Mouse (Mus musculus) G1E (cell line): ENCODE results near the gene Adprhl1. TPM values are rescaled to one million over a fixed set of nuclear protein-coding genes. Genes with fewer than 3 reads are reported as not detected.

Experiments
- ATAC-seq: 2 replicates; pipeline ENCODE4 v1.8.0; 2016; ENCODE audit warnings: mild to moderate bottlenecking; ENCODE audit not compliant: insufficient number of reproducible peaks, poor library complexity, low FRiP score, severe bottlenecking; ENCODE audit errors: extremely low read depth
- DNase-seq: peaks from one replicate; pipeline ENCODE4 v3.0.0; 2012; ENCODE audit warnings: low spot score
- H3K27me3 ChIP-seq: 2 replicates; pipeline ENCODE4 v1.6.1; 2012; ENCODE audit warnings: mild to moderate bottlenecking, low read length, inconsistent platforms; ENCODE audit not compliant: insufficient read depth
- H3K36me3 ChIP-seq: replicated peaks from 2 replicates; pipeline ENCODE3; 2012; ENCODE audit warnings: mild to moderate bottlenecking, inconsistent platforms
- H3K4me1 ChIP-seq: 2 replicates; pipeline ENCODE4 v1.6.1; 2012; ENCODE audit warnings: low read depth, low read length, inconsistent platforms, mixed read lengths; ENCODE audit not compliant: insufficient read depth
- H3K4me3 ChIP-seq: 2 replicates; pipeline ENCODE4 v1.5.1; 2012; ENCODE audit warnings: low read depth, mild to moderate bottlenecking, inconsistent platforms, low read length, moderate library complexity, mixed read lengths
- H3K9me3 ChIP-seq: replicated peaks from 2 replicates; pipeline ENCODE4 v1.6.1; 2012; ENCODE audit warnings: inconsistent platforms
- CTCF ChIP-seq: IDR thresholded peaks from 2 replicates; pipeline ENCODE4 v1.5.1; 2012; ENCODE audit warnings: low read depth, low read length, inconsistent platforms, mixed read lengths
- GATA1 ChIP-seq: IDR thresholded peaks from 2 replicates; pipeline ENCODE4 v1.6.1; 2012; ENCODE audit warnings: borderline replicate concordance, low read length, inconsistent platforms, mixed read lengths
- GATA2 ChIP-seq: IDR thresholded peaks from 2 replicates; pipeline ENCODE4 v1.6.1; 2012; ENCODE audit warnings: low read depth, low read length, inconsistent platforms, borderline replicate concordance
- POLR2AphosphoS5 ChIP-seq: IDR thresholded peaks from 2 replicates; pipeline ENCODE4 v1.6.1; 2012; ENCODE audit warnings: low read depth, low read length, inconsistent platforms; ENCODE audit not compliant: insufficient replicate concordance
- TAL1 ChIP-seq: conservative IDR thresholded peaks from 2 replicates; pipeline ENCODE4 v1.6.1; 2012; ENCODE audit warnings: low read depth, low read length, inconsistent platforms, mixed read lengths
- polyA plus RNA-seq: library from polyadenylated mRNA; stranded (reverse); fragments of >175 nt; gene quantifications from 2 replicates; pipeline ENCODE4 v1.2.3, GENCODE M21; 2012
- total RNA-seq, 2 experiments: library from RNA; stranded (forward) in 1 of 2; stranded (reverse) in 1 of 2; fragments of 200-1000 nt in 1 of 2; fragments of >200 nt in 1 of 2; fragmentation: Nextera tagmentation in 1 of 2; gene quantifications; 2 replicates each; pipeline ENCODE4 v1.2.3; 2014 to 2017

Gene Adprhl1
- total and polyA plus RNA-seq, 3 experiments, result 0.22 TPM; not detected in 2

GRCm38 (mm10) chr8:13175650-13176049 lies 78.3 kb downstream of the Adprhl1 start:
- no peak overlapping the region for H3K4me3 ChIP-seq
- peaks cover 29% of the 10 kb centered on the region for H3K4me1 ChIP-seq
- no peak for DNase-seq
- no peak for ATAC-seq
- no peaks in the 10 kb centered on the region for H3K9me3 ChIP-seq
- H3K27me3 ChIP-seq, result no peaks in the 10 kb centered on the region
- TF ChIP-seq GATA2, result no peak
- no peak for TF ChIP-seq GATA1
- no peak for TF ChIP-seq TAL1
- TF ChIP-seq CTCF, result no peak
- TF ChIP-seq POLR2AphosphoS5, result no peak
- peaks cover 95% of the 10 kb centered on the region for H3K36me3 ChIP-seq

- Histone ChIP-seq H3K9me3 (no peaks in the 10 kb centered on the region), H3K4me1 (peaks cover 26% of the 10 kb centered on the region), H3K27me3 (no peaks in the 10 kb centered on the region), H3K4me3 (no peak overlapping the region), H3K36me3 (peaks cover 99% of the 10 kb centered on the region)
- ATAC-seq (no peak), DNase-seq (no peak)
- TF ChIP-seq POLR2AphosphoS5, result no peak
- TF ChIP-seq GATA1, result no peak
- TF ChIP-seq GATA2, result no peak
- TF ChIP-seq TAL1, result no peak
- no peak for TF ChIP-seq CTCF
Observed at GRCm38 (mm10) chr8:13174811-13175210, 79.2 kb downstream of the Adprhl1 start.

GRCm38 (mm10) chr8:13174305-13174704 lies 79.7 kb downstream of the Adprhl1 start:
- H3K4me3 ChIP-seq, result no peak overlapping the region
- ATAC-seq, result no peak
- no peak for DNase-seq
- H3K27me3 ChIP-seq, result no peaks in the 10 kb centered on the region
- no peaks in the 10 kb centered on the region for H3K9me3 ChIP-seq
- TF ChIP-seq GATA2 (no peak), GATA1 (no peak), TAL1 (no peak), CTCF (no peak), POLR2AphosphoS5 (no peak)
- H3K4me1 ChIP-seq, result peaks cover 26% of the 10 kb centered on the region
- peaks cover 99% of the 10 kb centered on the region for H3K36me3 ChIP-seq

Other genes with a start within 250 kb of the Adprhl1 start
- gene F7, start 228.1 kb downstream of the Adprhl1 start, total RNA-seq (2014; fragmentation: Nextera tagmentation), result not detected in 2 replicates
- 0.05 TPM in 1 of 2 replicates, not detected in the other for gene F7, start 228.1 kb downstream of the Adprhl1 start, total RNA-seq (2017)
- 0.04 TPM in 1 of 2 replicates, not detected in the other for gene F7, start 228.1 kb downstream of the Adprhl1 start, polyA plus RNA-seq
- not detected in 2 replicates for gene F10, start 216.9 kb downstream of the Adprhl1 start, total RNA-seq (2014; fragmentation: Nextera tagmentation)
- 0.33 TPM in 1 of 2 replicates, not detected in the other for gene F10, start 216.9 kb downstream of the Adprhl1 start, total RNA-seq (2017)
- not detected in 2 replicates for gene F10, start 216.9 kb downstream of the Adprhl1 start, polyA plus RNA-seq
- gene Proz, start 193.2 kb downstream of the Adprhl1 start, total RNA-seq (2014; fragmentation: Nextera tagmentation), result not detected in 2 replicates
- gene Proz, start 193.2 kb downstream of the Adprhl1 start, total RNA-seq (2017), result 0.05 and 0.12 TPM in 2 replicates
- gene Proz, start 193.2 kb downstream of the Adprhl1 start, polyA plus RNA-seq, result not detected in 2 replicates
- 21.6 and 26.3 TPM in 2 replicates for gene Pcid2, start 148.7 kb downstream of the Adprhl1 start, total RNA-seq (2014; fragmentation: Nextera tagmentation)
- 19.6 and 22.2 TPM in 2 replicates for gene Pcid2, start 148.7 kb downstream of the Adprhl1 start, total RNA-seq (2017)
- gene Pcid2, start 148.7 kb downstream of the Adprhl1 start, polyA plus RNA-seq, result 9.8 and 11.6 TPM in 2 replicates
- gene Cul4a, start 148.5 kb downstream of the Adprhl1 start, total RNA-seq (2014; fragmentation: Nextera tagmentation), result 122 and 167 TPM in 2 replicates
- gene Cul4a, start 148.5 kb downstream of the Adprhl1 start, total RNA-seq (2017), result 113 and 115 TPM in 2 replicates
- 43.4 and 54.1 TPM in 2 replicates for gene Cul4a, start 148.5 kb downstream of the Adprhl1 start, polyA plus RNA-seq
- 206 and 208 TPM in 2 replicates for gene Lamp1, start 95.0 kb downstream of the Adprhl1 start, total RNA-seq (2014; fragmentation: Nextera tagmentation)
- gene Lamp1, start 95.0 kb downstream of the Adprhl1 start, total RNA-seq (2017), result 458 and 554 TPM in 2 replicates
- gene Lamp1, start 95.0 kb downstream of the Adprhl1 start, polyA plus RNA-seq, result 150 and 233 TPM in 2 replicates
- gene Grtp1, start 53.5 kb downstream of the Adprhl1 start, total RNA-seq (2014; fragmentation: Nextera tagmentation), result 11.5 and 17.4 TPM in 2 replicates
- 5.7 and 7.4 TPM in 2 replicates for gene Grtp1, start 53.5 kb downstream of the Adprhl1 start, total RNA-seq (2017)
- 10.7 and 12.0 TPM in 2 replicates for gene Grtp1, start 53.5 kb downstream of the Adprhl1 start, polyA plus RNA-seq
- 15.7 and 19.5 TPM in 2 replicates for gene Dcun1d2, start 34.0 kb upstream of the Adprhl1 start, total RNA-seq (2014; fragmentation: Nextera tagmentation)
- gene Dcun1d2, start 34.0 kb upstream of the Adprhl1 start, total RNA-seq (2017), result 24.0 and 28.5 TPM in 2 replicates
- gene Dcun1d2, start 34.0 kb upstream of the Adprhl1 start, polyA plus RNA-seq, result 2.9 and 4.6 TPM in 2 replicates
- gene Tmco3, start 34.0 kb upstream of the Adprhl1 start, total RNA-seq (2014; fragmentation: Nextera tagmentation), result 5.8 and 7.0 TPM in 2 replicates
- gene Tmco3, start 34.0 kb upstream of the Adprhl1 start, total RNA-seq (2017), result 9.3 and 12.6 TPM in 2 replicates
- gene Tmco3, start 34.0 kb upstream of the Adprhl1 start, polyA plus RNA-seq, result 10.2 and 13.4 TPM in 2 replicates
- 237 and 247 TPM in 2 replicates for gene Tfdp1, start 84.6 kb upstream of the Adprhl1 start, total RNA-seq (2014; fragmentation: Nextera tagmentation)
- 129 and 155 TPM in 2 replicates for gene Tfdp1, start 84.6 kb upstream of the Adprhl1 start, total RNA-seq (2017)
- gene Tfdp1, start 84.6 kb upstream of the Adprhl1 start, polyA plus RNA-seq, result 29.6 and 68.6 TPM in 2 replicates
- gene Atp4b, start 142.7 kb upstream of the Adprhl1 start, total RNA-seq (2014; fragmentation: Nextera tagmentation), result not detected in 2 replicates
- gene Atp4b, start 142.7 kb upstream of the Adprhl1 start, total RNA-seq (2017), result 0.33 TPM in 1 of 2 replicates, not detected in the other
- gene Atp4b, start 142.7 kb upstream of the Adprhl1 start, polyA plus RNA-seq, result not detected in 2 replicates
- gene Grk1, start 150.9 kb upstream of the Adprhl1 start, total RNA-seq (2014; fragmentation: Nextera tagmentation), result not detected in 2 replicates
- gene Grk1, start 150.9 kb upstream of the Adprhl1 start, total RNA-seq (2017), result 0.05 and 0.06 TPM in 2 replicates
- 0.01 TPM in 1 of 2 replicates, not detected in the other for gene Grk1, start 150.9 kb upstream of the Adprhl1 start, polyA plus RNA-seq
- not detected in 2 replicates for gene Tmem255b, start 181.0 kb upstream of the Adprhl1 start, total RNA-seq (2014; fragmentation: Nextera tagmentation)
- gene Tmem255b, start 181.0 kb upstream of the Adprhl1 start, total RNA-seq (2017), result not detected in 2 replicates
- not detected in 2 replicates for gene Tmem255b, start 181.0 kb upstream of the Adprhl1 start, polyA plus RNA-seq
- not detected in 2 replicates for gene Gas6, start 240.3 kb upstream of the Adprhl1 start, total RNA-seq (2014; fragmentation: Nextera tagmentation)
- not detected in 2 replicates for gene Gas6, start 240.3 kb upstream of the Adprhl1 start, total RNA-seq (2017)
- not detected in 2 replicates for gene Gas6, start 240.3 kb upstream of the Adprhl1 start, polyA plus RNA-seq